Mouse (Mus musculus) ES-CJ7 (cell line): ENCODE measurements at regions not wholly inside any gene's neighbourhood (a gene's known extent, or its start where the extent isn't known, plus 50 kb on each side); places are given as distances from the start of the nearest gene placed in this dataset.

Experiments
- DNase-seq: peaks from one replicate; pipeline ENCODE4 v3.0.0; 2011; ENCODE audit warnings: low read depth, low spot score

- DNase-seq = peak; percentile 81
Measured at GRCm38 (mm10) chr4:135033302-135033701, 87.2 kb upstream of the Runx3 start.

DNA sequence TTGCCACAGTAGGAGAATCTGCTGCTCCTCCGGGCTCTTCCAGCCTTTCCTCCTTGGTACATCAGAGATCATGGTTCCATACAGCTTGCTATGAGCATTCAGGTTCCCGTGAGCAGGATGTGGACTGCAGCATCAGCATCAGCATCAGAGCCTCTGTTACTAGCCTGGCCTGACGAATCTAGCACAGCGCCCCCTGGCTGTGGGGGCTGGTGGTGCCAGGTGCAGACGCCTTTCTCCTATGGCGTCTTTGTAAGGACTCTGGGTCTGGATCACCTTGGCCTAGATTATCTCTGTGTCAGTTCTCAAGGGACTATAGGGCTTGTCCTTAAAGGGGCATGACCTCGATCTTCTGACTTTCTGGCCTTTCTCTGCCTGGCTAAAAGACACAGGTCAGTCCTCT, 86.0 kb upstream of the Runx3 start:
- DNase-seq = peak; percentile 90

DNA sequence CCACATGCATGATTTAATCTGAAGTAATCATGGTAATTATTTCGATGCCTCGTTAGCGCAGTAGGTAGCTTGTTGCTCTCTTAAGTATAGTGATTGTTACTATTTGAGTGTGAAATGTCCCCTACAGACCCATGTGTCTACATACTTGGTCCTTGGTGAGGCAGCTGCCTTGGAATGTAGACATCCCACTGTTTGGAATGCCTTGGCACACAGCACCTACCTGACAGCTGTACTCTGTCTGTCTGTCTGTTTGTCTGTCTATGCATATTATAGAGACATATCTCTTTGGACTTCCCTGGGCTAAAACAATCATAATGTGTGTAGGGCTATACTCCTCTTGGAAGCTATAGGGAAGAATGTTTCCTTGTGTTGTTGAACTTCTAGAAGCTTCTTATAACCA, 83.7 kb upstream of the Runx3 start:
- no peak for DNase-seq

DNA sequence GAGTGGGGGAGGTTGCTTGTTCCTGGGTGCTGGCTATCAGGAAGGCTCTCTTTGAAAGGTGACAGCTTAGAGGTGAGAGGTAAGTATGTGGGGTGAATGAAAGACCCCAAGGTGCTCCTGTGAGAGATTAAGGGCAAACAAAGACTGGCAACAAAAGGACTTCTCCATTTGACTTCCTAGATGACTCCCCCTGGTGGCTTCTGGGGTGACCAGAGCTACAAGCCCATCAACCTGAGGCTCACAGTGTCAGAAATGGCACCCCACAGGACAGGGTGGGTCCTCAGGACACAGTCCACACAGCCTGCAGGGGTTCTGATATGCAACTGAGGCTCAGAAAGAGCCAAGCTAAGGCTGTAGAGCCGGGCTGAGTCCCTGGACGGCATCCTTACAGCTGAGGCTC, 81.2 kb upstream of the Runx3 start:
- no peak for DNase-seq

DNA sequence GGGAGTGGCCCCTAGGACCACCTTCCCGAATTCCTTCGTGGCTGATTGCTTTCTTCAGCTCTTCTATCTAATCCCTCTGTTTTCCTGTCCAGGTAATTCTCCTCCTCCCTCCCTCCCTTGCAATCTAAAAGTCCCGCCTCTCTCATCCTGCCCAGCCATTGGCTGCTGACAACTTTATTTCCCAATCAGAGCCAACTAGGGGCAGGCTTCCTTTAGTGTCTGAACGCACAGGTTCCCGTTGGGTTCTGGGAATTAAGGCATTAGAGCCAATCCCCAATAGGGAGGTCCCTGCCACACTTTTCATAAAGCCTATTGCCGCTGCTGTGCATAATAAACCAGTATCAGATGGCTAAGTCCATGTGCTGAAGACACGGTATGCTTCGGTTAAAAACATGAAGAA, 78.5 kb upstream of the Runx3 start:
- DNase-seq = no peak

DNA sequence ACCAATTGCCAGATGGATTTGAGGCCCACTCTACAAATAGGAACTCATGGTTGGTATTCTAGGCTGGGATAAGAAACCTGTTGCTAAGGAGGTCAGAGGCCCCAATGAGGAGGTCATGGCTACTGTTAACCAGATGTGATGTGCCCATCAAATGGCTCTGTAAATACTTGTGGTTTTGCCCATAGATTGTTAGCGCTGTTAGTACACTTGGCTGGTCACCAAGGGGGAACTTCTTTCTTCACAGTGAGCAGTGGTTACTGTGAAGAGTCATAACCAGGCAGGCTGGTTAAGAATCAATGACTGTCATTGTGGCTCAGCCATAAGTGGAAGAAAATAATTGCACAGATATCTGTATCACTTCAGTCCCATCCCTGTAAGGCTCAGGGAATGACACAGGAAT, 78.0 kb upstream of the Runx3 start:
- DNase-seq = no peak

DNA sequence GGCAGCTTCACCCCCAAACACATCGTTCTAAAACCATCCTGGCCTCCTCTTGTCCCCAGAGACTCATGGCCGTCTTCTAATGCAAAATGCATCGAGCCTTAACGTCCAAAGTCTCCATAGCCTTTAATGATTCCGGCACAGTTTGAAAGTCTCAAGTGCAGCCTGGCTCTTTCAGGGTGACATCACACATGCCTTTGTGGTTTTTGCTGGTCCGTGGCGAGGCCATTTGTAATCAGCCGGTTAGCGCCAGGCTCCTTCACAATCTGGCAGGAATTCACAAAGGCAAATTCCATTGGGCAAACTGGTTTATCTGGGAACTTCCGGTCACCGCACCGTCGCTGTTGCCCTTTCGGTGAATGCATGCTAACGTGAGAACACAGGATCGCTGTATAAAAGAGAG, 75.4 kb upstream of the Runx3 start:
- no peak for DNase-seq

DNA sequence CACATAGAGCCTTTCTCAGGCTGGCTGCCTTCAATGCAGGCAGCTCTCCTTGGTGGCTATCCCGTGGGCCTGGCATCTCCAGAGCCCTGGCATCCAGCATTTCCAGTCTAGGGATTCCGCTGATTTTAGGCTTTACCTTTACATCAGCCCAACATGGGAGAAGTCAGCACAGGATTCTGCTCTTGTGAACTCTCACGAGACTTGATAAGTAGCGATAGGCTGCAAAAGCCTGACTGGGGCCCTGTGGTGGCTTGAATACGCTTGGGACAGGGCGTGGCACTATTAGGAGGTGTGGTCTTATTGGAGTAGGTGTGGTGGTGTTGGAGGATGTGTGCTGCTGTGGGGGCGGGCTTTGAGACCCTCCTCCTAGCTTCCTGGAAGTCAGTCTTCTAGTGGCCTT, 73.8 kb upstream of the Runx3 start:
- peak; percentile 79 for DNase-seq

DNA sequence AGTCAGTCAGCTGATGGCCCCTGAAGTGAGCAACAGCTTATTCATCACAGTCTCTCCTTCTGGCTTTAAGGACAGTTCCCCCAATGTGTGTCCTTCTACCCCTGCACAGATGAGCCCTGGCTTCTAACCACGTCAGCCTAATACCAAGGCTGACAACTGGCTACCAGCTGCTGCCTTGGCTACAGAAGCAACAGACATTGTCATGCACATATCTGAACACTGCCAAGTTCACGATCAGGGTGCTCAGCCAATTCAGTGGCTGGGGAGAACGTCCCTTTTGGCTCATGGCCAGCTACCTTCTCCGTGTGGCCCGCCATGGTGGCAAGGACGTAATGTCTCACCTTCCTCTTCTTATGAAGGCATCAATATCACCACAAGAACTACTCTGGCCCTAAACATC, 73.2 kb upstream of the Runx3 start:
- no peak for DNase-seq

- DNase-seq = no peak
Measured at GRCm38 (mm10) chr4:135047771-135048170, 72.7 kb upstream of the Runx3 start.

DNA sequence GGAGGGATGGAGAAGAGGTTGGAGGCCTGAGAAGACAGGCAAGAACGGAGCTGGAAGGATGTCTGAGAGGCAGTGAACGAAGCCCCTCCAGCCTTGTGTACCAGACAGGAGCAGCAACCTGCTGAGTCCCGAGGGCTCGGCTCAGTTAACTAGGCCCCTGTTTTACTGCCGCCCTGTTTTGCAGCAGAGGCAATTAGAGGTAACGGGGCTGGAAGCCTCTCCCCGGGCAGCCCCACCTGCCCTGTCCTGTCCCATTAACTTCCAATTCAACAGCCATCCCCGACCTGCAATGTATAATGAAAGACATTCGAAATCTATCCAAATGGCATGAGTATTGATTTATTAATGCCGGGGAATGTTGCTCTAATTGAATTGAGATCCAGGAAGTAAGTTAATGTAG, 70.5 kb upstream of the Runx3 start:
- no peak for DNase-seq

DNA sequence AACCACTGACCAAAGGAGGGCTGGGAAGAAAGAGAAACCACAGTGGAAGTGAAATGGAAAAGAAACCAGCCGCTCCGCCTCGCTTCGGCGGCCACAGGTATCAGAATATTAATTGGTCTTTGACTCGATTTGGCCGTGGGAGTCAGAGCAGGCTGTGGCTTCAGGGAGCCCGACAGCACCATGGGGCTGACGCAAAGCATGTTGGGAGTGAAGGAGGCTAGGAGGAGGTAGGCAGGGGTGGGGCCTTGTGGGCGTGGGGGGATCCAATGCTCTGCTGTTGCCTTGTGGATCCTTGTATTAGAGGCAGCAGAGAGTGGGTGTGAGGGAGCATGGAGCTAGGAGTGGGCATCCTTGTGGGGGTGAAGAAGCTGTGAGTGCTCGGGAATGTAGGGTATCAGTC, 69.0 kb upstream of the Runx3 start:
- peak; percentile 66 for DNase-seq

DNA sequence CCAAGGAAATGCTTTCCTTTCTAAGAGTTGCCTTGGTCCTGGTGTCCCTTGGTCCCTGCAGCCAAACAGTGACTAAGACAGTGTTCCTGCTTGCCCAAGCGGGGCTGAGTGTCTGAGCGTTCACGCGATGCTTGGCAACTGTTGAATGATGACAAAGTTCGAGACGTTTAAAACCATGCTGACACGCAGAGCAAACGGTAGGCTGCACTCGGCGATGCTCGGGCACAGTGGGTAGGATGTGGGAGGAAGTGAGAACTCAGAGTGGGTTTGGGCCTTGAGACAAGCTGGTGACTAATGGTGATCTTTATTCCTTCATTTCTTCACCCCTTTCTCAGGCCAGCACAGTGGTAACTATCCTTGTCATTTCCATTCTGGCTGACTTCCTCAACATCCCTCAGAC, 66.9 kb upstream of the Runx3 start:
- DNase-seq = no peak

DNA sequence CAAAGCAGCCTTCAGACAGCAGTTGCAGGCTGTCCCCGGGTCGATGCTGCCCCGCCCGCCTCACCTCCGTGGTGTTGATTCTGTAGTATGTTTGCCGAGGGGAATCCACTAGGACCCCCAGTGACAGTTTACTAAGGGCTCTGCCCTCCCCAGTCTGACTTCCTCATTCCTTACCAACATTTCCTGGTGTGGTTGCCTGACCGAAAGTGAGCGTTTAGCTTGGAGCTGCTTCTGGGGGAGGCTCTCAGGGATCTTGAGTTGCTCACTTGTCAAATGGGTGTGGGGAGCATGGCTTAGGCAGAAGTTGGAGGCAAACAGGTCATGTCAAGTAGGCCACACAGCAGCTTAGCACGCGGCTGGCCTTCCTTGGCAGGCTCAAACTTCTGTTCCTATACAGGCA, 66.1 kb upstream of the Runx3 start:
- DNase-seq = no peak

DNA sequence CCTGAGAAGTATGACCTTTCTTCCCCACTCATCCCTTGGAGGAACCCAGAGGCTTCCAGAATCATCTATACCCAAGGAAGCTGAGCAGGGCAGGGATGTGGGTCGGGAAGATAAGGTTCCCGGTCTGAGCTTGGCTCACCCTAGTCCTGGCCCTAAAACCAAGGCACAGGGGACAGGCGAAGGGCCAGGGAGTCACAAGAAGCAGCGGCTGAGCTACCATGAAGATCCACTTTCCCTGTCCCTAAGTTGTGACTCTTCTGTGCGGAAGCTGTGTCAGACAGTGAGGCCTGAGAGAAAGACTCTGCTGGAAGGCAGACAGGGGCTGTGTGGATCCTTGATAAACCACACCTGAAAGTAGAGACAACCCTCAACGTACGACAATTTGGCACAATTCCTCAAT, 64.1 kb upstream of the Runx3 start:
- no peak for DNase-seq

DNA sequence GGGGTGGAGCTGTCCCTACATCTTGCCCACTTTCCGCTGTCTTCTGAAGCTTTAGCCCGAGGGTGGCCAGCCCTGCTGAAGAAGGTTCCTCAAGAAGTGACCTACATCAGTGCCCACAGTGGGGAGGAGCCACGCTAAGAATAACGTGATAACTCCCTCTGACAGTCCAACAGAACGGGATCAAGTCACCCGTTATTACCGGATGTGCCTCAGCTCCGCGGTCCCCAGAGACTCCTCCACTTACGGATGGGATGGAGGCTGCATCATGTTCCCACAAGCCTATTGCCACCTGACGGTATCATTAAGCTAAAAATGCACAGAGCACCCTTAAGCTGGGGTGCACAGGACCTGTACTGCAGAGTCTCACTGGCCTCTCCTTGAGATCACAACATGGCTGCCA, 63.2 kb upstream of the Runx3 start:
- DNase-seq = no peak

GRCm38 (mm10) chr4:135058895-135059294, 61.6 kb upstream of the Runx3 start:
- DNase-seq = no peak

DNA sequence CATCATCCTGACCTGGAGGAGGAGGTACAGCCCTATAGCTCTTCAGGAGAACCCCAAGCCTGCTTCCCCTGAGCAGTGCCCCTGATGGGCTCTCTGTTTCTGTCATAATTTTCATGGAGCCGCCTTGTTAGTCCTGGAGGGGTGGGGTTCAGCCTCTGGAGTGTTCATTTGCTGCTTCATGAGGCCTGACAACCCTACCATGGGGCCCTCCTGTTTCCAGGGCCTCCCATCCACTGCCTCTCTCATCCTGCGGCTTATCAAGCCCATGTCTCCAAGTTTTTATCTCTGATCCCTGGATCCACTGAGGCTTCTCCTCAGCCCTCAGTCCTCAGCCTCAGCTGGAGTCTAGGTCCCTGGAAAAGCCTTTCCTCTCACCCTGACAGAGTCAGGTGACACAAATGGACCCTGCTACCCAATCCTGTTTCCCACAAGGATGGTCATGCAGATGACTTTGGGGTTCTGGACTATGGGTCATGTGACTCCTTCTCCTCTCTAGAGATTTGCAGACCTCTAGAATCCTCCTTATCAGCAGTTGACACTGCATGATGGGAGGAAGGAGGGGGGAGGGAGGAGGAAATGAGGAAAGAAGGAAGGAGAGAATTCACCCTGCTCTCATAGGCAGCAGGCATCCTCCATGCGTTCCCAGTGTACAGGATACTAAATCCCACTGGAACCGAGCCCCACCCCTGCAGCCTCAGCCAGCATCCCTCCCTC, 59.3 kb upstream of the Runx3 start:
- no peak for DNase-seq

DNA sequence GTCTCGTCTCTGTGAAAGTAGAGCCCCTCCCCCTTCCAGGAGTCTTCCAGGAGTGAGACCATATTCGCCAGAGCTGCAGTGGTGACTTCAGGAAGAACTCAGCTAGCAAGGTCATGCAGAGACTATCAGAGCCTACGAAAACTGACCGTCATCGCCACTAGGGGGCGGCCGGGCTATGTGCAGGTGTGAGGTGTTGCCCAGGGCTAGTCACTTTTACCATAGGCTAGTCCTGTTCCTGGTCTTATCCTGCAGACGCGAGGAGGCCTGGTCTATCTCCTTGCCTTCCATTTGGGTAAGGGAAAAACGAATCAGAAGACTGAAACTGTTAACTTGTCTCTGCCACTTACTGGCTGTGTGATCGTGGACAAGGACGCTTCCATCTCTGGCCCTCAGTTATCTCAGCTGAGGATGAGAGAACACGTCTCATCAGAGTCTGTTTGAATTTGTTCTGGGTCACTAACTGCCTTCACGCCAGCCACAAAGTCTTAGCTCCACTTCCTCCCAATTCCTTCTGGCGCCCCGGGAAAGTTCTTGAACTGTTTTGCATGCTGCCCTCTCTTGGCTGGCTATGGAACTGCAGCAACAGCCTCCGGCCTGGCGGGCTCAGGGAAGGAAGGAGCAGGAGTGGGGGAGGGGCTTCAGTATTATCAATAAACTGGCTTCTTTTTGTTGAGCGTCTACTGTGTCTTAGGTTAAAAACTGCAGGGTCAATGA, 53.5 kb upstream of the Runx3 start:
- DNase-seq = peak; percentile 92

DNA sequence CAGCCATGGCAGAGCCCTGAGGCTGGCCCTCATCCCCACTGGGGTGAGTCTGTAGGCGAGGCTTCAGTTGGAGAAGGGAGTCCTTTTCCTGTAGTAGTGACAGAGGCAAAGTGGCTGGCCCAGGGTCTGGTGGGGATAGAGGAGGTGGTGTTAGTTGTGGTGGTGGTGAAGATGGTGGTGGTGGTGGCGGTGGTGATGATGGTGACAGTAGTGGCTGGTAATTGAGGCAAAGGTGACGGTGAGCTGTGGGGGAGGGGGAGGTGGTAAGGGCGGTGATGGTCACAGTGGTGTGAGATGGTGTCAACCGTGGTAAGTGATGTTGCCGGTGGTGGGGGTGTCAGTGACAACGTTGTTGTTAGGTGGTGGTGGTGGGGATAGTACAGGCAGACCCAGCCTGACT, 52.6 kb upstream of the Runx3 start:
- no peak for DNase-seq

DNA sequence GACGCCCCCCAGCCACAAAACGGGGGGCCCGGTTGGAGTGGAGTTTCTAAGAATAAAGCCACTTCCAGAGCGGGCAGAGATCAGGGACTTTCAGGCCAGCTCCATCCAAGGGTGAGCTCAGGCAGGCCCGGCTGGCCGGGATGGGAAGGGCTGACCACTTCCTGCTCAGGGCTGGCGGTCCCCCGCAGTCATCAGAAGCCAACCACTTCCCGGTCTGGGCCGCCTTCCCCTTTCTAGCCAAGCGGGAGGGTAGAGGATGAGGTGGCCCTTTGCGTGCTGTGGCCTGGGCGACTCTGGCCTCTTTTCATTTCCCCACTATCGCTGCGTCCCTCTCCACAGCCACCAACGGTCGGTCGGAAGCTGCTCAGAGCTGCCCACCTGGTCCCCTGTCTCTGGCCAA, 50.6 kb upstream of the Runx3 start:
- DNase-seq = no peak
